Mouse (Mus musculus): ENCODE data around the gene Rnf113a2. TPM values are rescaled to one million over a fixed set of nuclear protein-coding genes. Genes with fewer than 3 reads are reported as not detected.

The Rnf113a2 gene
- total RNA-seq, 2 experiments from 2014 or later, result 12.0 to 14.5 TPM

Other genes starting within 250 kb of the Rnf113a2 start
- gene Elmsan1, start 198.3 kb upstream of the Rnf113a2 start, total RNA-seq (2021), result 10 to 100 TPM; 13.3 to 13.5 TPM
- gene Ptgr2, start 132.0 kb upstream of the Rnf113a2 start, total RNA-seq (2021), result 10 to 100 TPM; 29.1 to 34.5 TPM
- 10 to 100 TPM; 35.7 to 41.9 TPM for gene Zfp410, start 100.3 kb upstream of the Rnf113a2 start, total RNA-seq (2021)
- 10 to 100 TPM; 26.2 to 28.3 TPM for gene Coq6, start 55.5 kb upstream of the Rnf113a2 start, total RNA-seq (2021)
- gene Fam161b, start 55.4 kb upstream of the Rnf113a2 start, total RNA-seq (2021), result 10 to 100 TPM in 1 of 2 experiments, 1 to 10 TPM in 1; 9.4 to 10.5 TPM
- 10 to 100 TPM; 22.0 to 25.1 TPM for gene Entpd5, start 8.2 kb upstream of the Rnf113a2 start, total RNA-seq (2021)
- gene Bbof1, start 8.1 kb upstream of the Rnf113a2 start, total RNA-seq (2021), result 1 to 10 TPM; 6.8 to 8.7 TPM
- 10 to 100 TPM; 38.2 to 40.3 TPM for gene Aldh6a1, start 33.8 kb downstream of the Rnf113a2 start, total RNA-seq (2021)
- 10 to 100 TPM; 15.4 to 17.7 TPM for gene Lin52, start 34.2 kb downstream of the Rnf113a2 start, total RNA-seq (2021)
- gene Vsx2, start 152.6 kb downstream of the Rnf113a2 start, total RNA-seq (2021), result under 1 TPM; 0.11 to 0.27 TPM
- 10 to 100 TPM; 11.7 to 13.2 TPM for gene Abcd4, start 200.2 kb downstream of the Rnf113a2 start, total RNA-seq (2021)
- not detected for gene Vrtn, start 223.8 kb downstream of the Rnf113a2 start, total RNA-seq (2021)